Mouse (Mus musculus) heart, embryonic 15.5 days (tissue): ENCODE results near the gene Ap1ar. TPM values are rescaled to one million over a fixed set of nuclear protein-coding genes. Genes with fewer than 3 reads are reported as not detected.

Experiments
- ATAC-seq: fragments of 200-750 bp; cut with Nextera tagmentation; replicated peaks from 2 replicates; pipeline ENCODE4 v1.8.0; 2017; ENCODE audit warnings: low read depth, moderate TSS enrichment; ENCODE audit not compliant: insufficient number of reproducible peaks, insufficient read depth, low FRiP score
- H3K27ac ChIP-seq: fragments of 300-500 bp; sonication (generic); 2 replicates; pipeline ENCODE4 v1.5.1; 2015; ENCODE audit warnings: mild to moderate bottlenecking, inconsistent platforms
- H3K27me3 ChIP-seq: fragments of 300-500 bp; sonication (generic); 2 replicates; pipeline ENCODE4 v1.6.1; 2015; ENCODE audit warnings: inconsistent platforms
- H3K36me3 ChIP-seq: fragments of 300-500 bp; sonication (generic); 2 replicates; pipeline ENCODE4 v1.6.1; 2015; ENCODE audit warnings: mild to moderate bottlenecking, inconsistent platforms
- H3K4me1 ChIP-seq: fragments of 300-500 bp; sonication (generic); replicated peaks from 2 replicates; pipeline ENCODE4 v1.6.1; 2015; ENCODE audit warnings: inconsistent platforms
- H3K4me2 ChIP-seq: fragments of 300-500 bp; sonication (generic); 2 replicates; pipeline ENCODE4 v1.6.1; 2015; ENCODE audit warnings: inconsistent platforms, mild to moderate bottlenecking, moderate library complexity
- H3K4me3 ChIP-seq: fragments of 300-500 bp; sonication (generic); 2 replicates; pipeline ENCODE4 v1.5.1; 2015; ENCODE audit warnings: mild to moderate bottlenecking, inconsistent platforms
- H3K9ac ChIP-seq: fragments of 300-500 bp; sonication (generic); 2 replicates; pipeline ENCODE4 v1.6.1; 2015; ENCODE audit warnings: mild to moderate bottlenecking, inconsistent platforms
- H3K9me3 ChIP-seq: fragments of 300-500 bp; sonication (generic); replicated peaks from 2 replicates; pipeline ENCODE4 v1.6.1; 2016; ENCODE audit warnings: inconsistent platforms
- WGBS: fragments of 180-500 bp; shearing (Covaris S2); methylation state at CpG from one replicate; pipeline ENCODE4 v1.1.7; 2015; ENCODE audit warnings: mixed read lengths; 5-methylcytosine and 5-hydroxymethylcytosine counted together
- polyA plus RNA-seq: library from polyadenylated mRNA; unstranded; fragments of >200 nt; fragmentation: Nextera tagmentation; extraction: Ambion mirVana; gene quantifications from 2 replicates; pipeline ENCODE4 v1.2.1, GENCODE M21; 2015

Gene Ap1ar
- polyA plus RNA-seq, 1 experiment from 2014 or later, result 21.7 TPM

- H3K4me2 ChIP-seq, result peak overlapping the region; percentile 88
- peak overlapping the region; percentile 97 for H3K4me3 ChIP-seq
- 29% methylated on average over 8 of the region's 8 CpGs for WGBS
- H3K4me1 ChIP-seq, result peaks cover 13% of the 10 kb centered on the region
- no peaks in the 10 kb centered on the region for H3K36me3 ChIP-seq
- no peaks in the 10 kb centered on the region for H3K9me3 ChIP-seq
- no peak for ATAC-seq
- peak overlapping the region; percentile 97 for H3K27ac ChIP-seq
- H3K27me3 ChIP-seq, result peaks cover 4% of the 10 kb centered on the region; the same call in 1 of the 2 replicates
- H3K9ac ChIP-seq, result peak overlapping the region; percentile 72
Measured at GRCm38 (mm10) chr3:127837972-127838644, 785 bp upstream of the Ap1ar start.

DNA sequence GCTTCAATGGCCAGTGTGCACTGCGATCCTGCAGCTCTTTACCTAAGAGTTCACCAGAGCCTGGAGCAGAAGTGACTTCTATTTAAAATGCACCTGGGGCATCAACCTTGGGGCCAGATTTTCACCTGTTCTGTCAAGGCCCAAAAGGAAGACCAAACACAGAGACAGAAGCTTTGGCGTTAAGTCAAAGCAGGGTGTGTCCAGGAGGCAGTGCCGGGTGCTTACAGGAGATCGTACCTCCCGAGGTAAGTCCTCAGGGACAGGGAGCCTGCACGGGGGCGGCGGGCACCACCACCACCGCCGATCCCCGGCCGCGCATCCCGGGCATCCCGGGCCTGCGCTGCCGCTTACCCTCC lies 547 bp downstream of the Ap1ar start:
- H3K27ac ChIP-seq, result peak overlapping the region; percentile 97
- 0 out of 2 replicates have a peak, but pooled peaks cover 4% of the 10 kb centered on the region for H3K27me3 ChIP-seq
- peak overlapping the region; percentile 88 for H3K9ac ChIP-seq
- H3K9me3 ChIP-seq, result no peaks in the 10 kb centered on the region
- peaks cover 13% of the 10 kb centered on the region for H3K4me1 ChIP-seq
- no peak for ATAC-seq
- H3K4me2 ChIP-seq, result peak overlapping the region; percentile 88
- 0% methylated on average over 17 of the region's 17 CpGs for WGBS
- peak overlapping the region; percentile 97 for H3K4me3 ChIP-seq
- H3K36me3 ChIP-seq, result no peaks in the 10 kb centered on the region

- Histone ChIP-seq H3K36me3 (no peaks in the 10 kb centered on the region), H3K9ac (no peak overlapping the region), H3K4me3 (no peak overlapping the region), H3K9me3 (no peaks in the 10 kb centered on the region), H3K27ac (no peak overlapping the region), H3K27me3 (no peaks in the 10 kb centered on the region), H3K4me2 (no peak overlapping the region), H3K4me1 (peaks cover 13% of the 10 kb centered on the region)
- no peak for ATAC-seq
- 68% methylated on average over 6 of the region's 6 CpGs for WGBS
Measured at GRCm38 (mm10) chr3:127835594-127835993, 1.7 kb downstream of the Ap1ar start.

GRCm38 (mm10) chr3:127834040-127834439 lies 3.3 kb downstream of the Ap1ar start:
- no peak for ATAC-seq
- H3K36me3 ChIP-seq, result no peaks in the 10 kb centered on the region
- WGBS, result 81% methylated on average over 4 of the region's 4 CpGs

DNA sequence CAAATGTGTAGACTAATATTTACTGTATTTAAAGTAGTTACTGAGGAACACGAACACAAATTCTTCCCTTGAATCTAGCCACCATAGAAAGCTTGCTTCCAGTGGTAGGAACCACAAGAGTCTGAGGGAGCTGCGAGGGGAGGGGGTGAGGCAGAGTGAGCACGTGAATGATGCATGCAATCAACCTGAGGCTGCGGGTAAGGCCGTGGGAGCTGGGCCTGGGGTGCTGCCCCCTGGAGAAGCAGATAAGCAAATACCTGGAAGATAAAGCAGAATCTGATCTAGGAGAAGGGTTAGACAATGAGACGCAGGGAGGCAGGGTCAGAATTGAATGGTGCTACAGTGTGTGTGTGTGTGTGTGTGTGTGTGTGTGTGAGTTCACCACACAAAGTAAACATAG lies 6.2 kb downstream of the Ap1ar start:
- Histone ChIP-seq H3K36me3 (no peaks in the 10 kb centered on the region), H3K9ac (no peak overlapping the region), H3K4me1 (0 out of 2 replicates have a peak, but pooled peaks cover 5% of the 10 kb centered on the region), H3K9me3 (no peaks in the 10 kb centered on the region), H3K27ac (no peak overlapping the region), H3K4me2 (no peak overlapping the region), H3K4me3 (no peak overlapping the region), H3K27me3 (no peaks in the 10 kb centered on the region)
- ATAC-seq, result no peak
- WGBS, result 50% methylated on average over 6 of the region's 6 CpGs

More at GRCm38 (mm10) chr3:127834040-127834439, 3.3 kb downstream of the Ap1ar start:
- Histone ChIP-seq H3K27me3 (no peaks in the 10 kb centered on the region), H3K9ac (no peak overlapping the region), H3K4me2 (no peak overlapping the region), H3K4me3 (no peak overlapping the region), H3K4me1 (peaks cover 13% of the 10 kb centered on the region), H3K27ac (no peak overlapping the region), H3K9me3 (no peaks in the 10 kb centered on the region)

DNA sequence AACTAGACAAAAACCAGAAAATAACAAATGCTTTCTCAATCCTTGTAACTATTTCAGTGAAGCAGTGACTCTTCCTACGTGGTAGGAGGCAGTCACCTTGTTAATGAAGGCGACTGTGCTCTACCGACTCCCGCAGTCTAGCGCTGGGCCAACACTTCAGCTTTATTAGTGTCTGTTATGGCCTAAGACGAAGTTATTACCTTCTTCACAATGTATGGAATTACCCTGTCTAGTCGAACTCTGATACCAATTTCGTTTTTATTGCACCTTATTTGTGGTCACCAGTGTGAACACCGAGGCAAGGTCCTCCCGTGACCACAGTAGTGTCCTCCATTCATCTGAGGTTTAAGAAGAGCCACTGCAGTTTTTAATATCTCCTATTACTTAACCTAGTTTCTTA lies 7.1 kb downstream of the Ap1ar start:
- H3K4me1 ChIP-seq, result no peaks in the 10 kb centered on the region
- no peak overlapping the region for H3K4me3 ChIP-seq
- WGBS, result 91% methylated on average over 10 of the region's 10 CpGs
- no peaks in the 10 kb centered on the region for H3K9me3 ChIP-seq
- H3K27ac ChIP-seq, result no peak overlapping the region
- H3K4me2 ChIP-seq, result no peak overlapping the region
- no peaks in the 10 kb centered on the region for H3K36me3 ChIP-seq
- no peak overlapping the region for H3K9ac ChIP-seq
- H3K27me3 ChIP-seq, result no peaks in the 10 kb centered on the region
- no peak for ATAC-seq

GRCm38 (mm10) chr3:127827123-127827522 lies 10.2 kb downstream of the Ap1ar start:
- WGBS, result 29% methylated on average over 7 of the region's 7 CpGs
- no peaks in the 10 kb centered on the region for H3K27me3 ChIP-seq
- ATAC-seq, result no peak
- no peaks in the 10 kb centered on the region for H3K4me1 ChIP-seq
- no peaks in the 10 kb centered on the region for H3K9me3 ChIP-seq
- no peaks in the 10 kb centered on the region for H3K36me3 ChIP-seq
- H3K4me3 ChIP-seq, result no peak overlapping the region
- no peak overlapping the region for H3K9ac ChIP-seq
- H3K4me2 ChIP-seq, result no peak overlapping the region
- no peak overlapping the region for H3K27ac ChIP-seq

- Histone ChIP-seq H3K9ac (no peak overlapping the region), H3K9me3 (no peaks in the 10 kb centered on the region), H3K4me3 (no peak overlapping the region), H3K4me2 (no peak overlapping the region), H3K27ac (no peak overlapping the region), H3K36me3 (no peaks in the 10 kb centered on the region; the same call in 1 of the 2 replicates), H3K27me3 (no peaks in the 10 kb centered on the region), H3K4me1 (no peaks in the 10 kb centered on the region)
- ATAC-seq, result no peak
- 79% methylated on average over 7 of the region's 7 CpGs for WGBS
Measured at GRCm38 (mm10) chr3:127826503-127826902, 10.8 kb downstream of the Ap1ar start.

GRCm38 (mm10) chr3:127823886-127824863 lies 13.1 kb downstream of the Ap1ar start:
- no peak for ATAC-seq
- H3K27ac ChIP-seq, result no peak overlapping the region
- no peak overlapping the region for H3K4me3 ChIP-seq
- H3K9ac ChIP-seq, result no peak overlapping the region
- peaks cover 5% of the 10 kb centered on the region for H3K36me3 ChIP-seq
- no peak overlapping the region for H3K4me2 ChIP-seq
- no peaks in the 10 kb centered on the region for H3K4me1 ChIP-seq
- WGBS, result 84% methylated on average over 17 of the region's 17 CpGs
- no peaks in the 10 kb centered on the region for H3K27me3 ChIP-seq
- no peaks in the 10 kb centered on the region for H3K9me3 ChIP-seq

GRCm38 (mm10) chr3:127821209-127821608 lies 16.1 kb downstream of the Ap1ar start:
- H3K9ac ChIP-seq, result no peak overlapping the region
- no peaks in the 10 kb centered on the region for H3K27me3 ChIP-seq
- no peaks in the 10 kb centered on the region for H3K9me3 ChIP-seq
- no peaks in the 10 kb centered on the region for H3K4me1 ChIP-seq
- 73% methylated on average over 5 of the region's 5 CpGs for WGBS
- no peak for ATAC-seq
- H3K4me3 ChIP-seq, result no peak overlapping the region
- no peak overlapping the region for H3K27ac ChIP-seq
- H3K4me2 ChIP-seq, result no peak overlapping the region
- peaks cover 5% of the 10 kb centered on the region for H3K36me3 ChIP-seq

DNA sequence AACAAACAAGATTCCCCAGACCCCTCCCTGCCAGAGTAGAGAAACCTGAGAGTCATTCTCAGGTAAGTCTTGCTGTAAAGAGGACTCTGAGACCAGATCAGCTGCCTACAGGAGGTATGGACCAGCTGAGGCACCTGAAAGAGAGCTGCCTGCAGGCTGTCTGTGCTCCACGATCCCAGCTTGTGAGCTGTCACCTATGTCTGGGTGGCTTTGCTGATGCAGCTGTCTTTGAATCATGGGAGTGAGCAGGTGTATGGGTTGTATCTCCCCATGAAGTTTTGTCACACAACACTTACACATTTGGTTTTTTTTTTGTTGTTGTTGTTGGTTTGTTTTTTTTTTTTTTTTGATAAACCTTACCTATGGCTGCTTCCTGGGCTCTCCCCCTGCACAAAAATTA lies 16.9 kb downstream of the Ap1ar start:
- no peak for ATAC-seq
- no peaks in the 10 kb centered on the region for H3K4me1 ChIP-seq
- no peak overlapping the region for H3K27ac ChIP-seq
- WGBS, result 74% methylated on average over 1 of the region's 1 CpGs
- peaks cover 8% of the 10 kb centered on the region for H3K36me3 ChIP-seq
- H3K27me3 ChIP-seq, result no peaks in the 10 kb centered on the region
- H3K9me3 ChIP-seq, result no peaks in the 10 kb centered on the region
- no peak overlapping the region for H3K4me2 ChIP-seq
- H3K9ac ChIP-seq, result no peak overlapping the region
- no peak overlapping the region for H3K4me3 ChIP-seq
